Mouse (Mus musculus) hindbrain, embryonic 14.5 days (tissue): ENCODE results near the gene Tsks. TPM values are rescaled to one million over a fixed set of nuclear protein-coding genes. Genes with fewer than 3 reads are reported as not detected.

ENCODE experiments used
- ATAC-seq: fragments of 200-750 bp; cut with Nextera tagmentation; 2 replicates; pipeline ENCODE4 v1.8.0; 2017; ENCODE audit warnings: moderate number of reproducible peaks, mild to moderate bottlenecking, moderate TSS enrichment, moderate library complexity; ENCODE audit not compliant: low FRiP score
- DNase-seq: peaks from one replicate; pipeline ENCODE4 v3.0.0-alpha.2; 2015; ENCODE audit warnings: low spot score
- H3K27ac ChIP-seq: fragments of 300-500 bp; sonication (generic); 2 replicates; pipeline ENCODE4 v1.5.1; 2014; ENCODE audit warnings: mild to moderate bottlenecking, moderate library complexity
- H3K27me3 ChIP-seq: fragments of 300-500 bp; sonication (generic); 2 replicates; pipeline ENCODE4 v1.6.1; 2014; ENCODE audit warnings: mild to moderate bottlenecking, low read length, mixed read lengths; ENCODE audit not compliant: control insufficient read depth, insufficient read depth
- H3K36me3 ChIP-seq: fragments of 300-500 bp; sonication (generic); replicated peaks from 2 replicates; pipeline ENCODE4 v1.6.1; 2014; ENCODE audit not compliant: control insufficient read depth, insufficient read depth
- H3K4me1 ChIP-seq: fragments of 300-500 bp; sonication (generic); replicated peaks from 2 replicates; pipeline ENCODE4 v1.6.1; 2014; ENCODE audit warnings: antibody characterized with exemption, low read length, mixed read lengths; ENCODE audit not compliant: control insufficient read depth, insufficient read depth
- H3K4me2 ChIP-seq: fragments of 300-500 bp; sonication (generic); replicated peaks from 2 replicates; pipeline ENCODE4 v1.6.1; 2014; ENCODE audit warnings: mild to moderate bottlenecking, moderate library complexity
- H3K4me3 ChIP-seq: fragments of 300-500 bp; sonication (generic); replicated peaks from 2 replicates; pipeline ENCODE4 v1.5.1; 2014; ENCODE audit warnings: mild to moderate bottlenecking, low read length
- H3K9ac ChIP-seq: fragments of 300-500 bp; sonication (generic); 2 replicates; pipeline ENCODE4 v1.6.1; 2014
- H3K9me3 ChIP-seq: fragments of 300-500 bp; sonication (generic); 2 replicates; pipeline ENCODE4 v1.6.1; 2016; ENCODE audit warnings: low read length; ENCODE audit not compliant: control insufficient read depth
- WGBS: fragments of 180-500 bp; shearing (Covaris S2); extraction: QIAGEN DNeasy Blood & Tissue Kit; methylation state at CpG from one replicate; pipeline ENCODE4 v1.1.7; 2014; 5-methylcytosine and 5-hydroxymethylcytosine counted together
- polyA plus RNA-seq: library from polyadenylated mRNA; unstranded; fragments of >200 nt; fragmentation: Nextera tagmentation; extraction: Ambion mirVana; gene quantifications from 2 replicates; pipeline ENCODE4 v1.2.1, GENCODE M21; 2014

The Tsks gene
- polyA plus RNA-seq, 1 experiment from 2014 or later: 0.33 TPM

DNA sequence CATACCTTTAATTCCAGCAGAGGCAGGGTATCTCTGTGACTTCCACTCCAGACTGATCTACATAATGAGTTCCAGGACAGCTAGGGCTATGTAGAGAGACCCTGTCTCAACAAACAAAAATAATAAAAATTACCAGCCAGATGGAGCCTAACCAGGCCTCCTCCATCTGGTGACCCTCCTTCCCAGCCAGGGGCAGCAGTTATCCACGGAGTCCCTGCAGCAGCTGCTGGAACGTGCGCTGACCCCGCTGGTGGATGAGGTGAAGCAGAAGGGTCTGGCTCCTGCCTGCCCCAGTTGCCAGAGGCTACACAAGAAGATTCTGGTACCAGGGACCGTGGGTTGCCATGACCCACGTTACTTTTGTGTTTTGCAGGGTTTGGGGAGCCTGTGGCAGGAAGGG, 13.3 kb downstream of the Tsks start:
- ATAC-seq (no peak), DNase-seq (no peak)
- WGBS: 44% methylated on average over 6 of the region's 6 CpGs
- H3K27me3 ChIP-seq: peaks cover 14% of the 10 kb centered on the region
- H3K27ac ChIP-seq: no peak overlapping the region
- no peaks in the 10 kb centered on the region for H3K9me3 ChIP-seq
- H3K36me3 ChIP-seq: peaks cover 25% of the 10 kb centered on the region
- no peak overlapping the region for H3K4me3 ChIP-seq
- no peak overlapping the region for H3K9ac ChIP-seq
- peaks cover 8% of the 10 kb centered on the region; the same call in 1 of the 2 replicates for H3K4me1 ChIP-seq
- H3K4me2 ChIP-seq: no peak overlapping the region

GRCm38 (mm10) chr7:44957183-44957835, 14.3 kb downstream of the Tsks start:
- peaks cover 4% of the 10 kb centered on the region; the same call in 1 of the 2 replicates for H3K27me3 ChIP-seq
- no peak for ATAC-seq
- peaks cover 35% of the 10 kb centered on the region for H3K36me3 ChIP-seq
- H3K4me3 ChIP-seq: no peak overlapping the region
- H3K9me3 ChIP-seq: no peaks in the 10 kb centered on the region
- no peak overlapping the region for H3K27ac ChIP-seq
- no peak overlapping the region; the same call in 1 of the 2 replicates for H3K9ac ChIP-seq
- 64% methylated on average over 19 of the region's 20 CpGs for WGBS
- H3K4me1 ChIP-seq: peaks cover 5% of the 10 kb centered on the region; the same call in 1 of the 2 replicates
- no peak for DNase-seq
- no peak overlapping the region for H3K4me2 ChIP-seq

- Histone ChIP-seq H3K36me3 (peaks cover 44% of the 10 kb centered on the region), H3K9me3 (no peaks in the 10 kb centered on the region), H3K4me2 (no peak overlapping the region), H3K27me3 (no peaks in the 10 kb centered on the region), H3K4me3 (no peak overlapping the region), H3K4me1 (no peaks in the 10 kb centered on the region; the same call in 1 of the 2 replicates), H3K9ac (no peak overlapping the region), H3K27ac (no peak overlapping the region)
- WGBS: 62% methylated on average over 7 of the region's 7 CpGs
- DNase-seq (peak; percentile 64), ATAC-seq (no peak)
Measured at GRCm38 (mm10) chr7:44958208-44958607, 15.2 kb downstream of the Tsks start.

DNA sequence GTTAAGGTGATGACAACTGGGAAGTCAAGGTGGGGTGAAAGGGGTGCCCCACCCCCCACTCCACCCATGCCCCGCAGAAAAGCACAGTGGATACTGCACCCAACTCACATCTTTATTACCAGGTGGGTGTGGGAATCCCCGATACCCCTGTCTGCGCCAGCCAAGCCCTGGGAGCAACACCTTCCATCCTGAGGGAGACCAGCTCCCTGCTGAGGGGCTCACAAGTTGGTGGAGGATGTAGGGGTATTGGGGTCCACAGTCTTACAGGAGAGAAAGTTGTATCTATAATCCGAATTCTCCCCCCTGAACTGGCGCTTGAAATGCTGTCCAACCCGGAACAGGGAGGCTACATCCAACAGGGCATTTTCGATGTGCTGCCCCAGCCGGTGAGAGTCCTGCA, 16.3 kb downstream of the Tsks start:
- DNase-seq: no peak
- no peak for ATAC-seq
- no peak overlapping the region for H3K4me2 ChIP-seq
- H3K36me3 ChIP-seq: peaks cover 54% of the 10 kb centered on the region
- no peaks in the 10 kb centered on the region for H3K4me1 ChIP-seq
- 87% methylated on average over 8 of the region's 8 CpGs for WGBS
- no peak overlapping the region for H3K4me3 ChIP-seq
- no peaks in the 10 kb centered on the region for H3K9me3 ChIP-seq
- no peaks in the 10 kb centered on the region for H3K27me3 ChIP-seq
- H3K27ac ChIP-seq: no peak overlapping the region
- no peak overlapping the region for H3K9ac ChIP-seq

DNA sequence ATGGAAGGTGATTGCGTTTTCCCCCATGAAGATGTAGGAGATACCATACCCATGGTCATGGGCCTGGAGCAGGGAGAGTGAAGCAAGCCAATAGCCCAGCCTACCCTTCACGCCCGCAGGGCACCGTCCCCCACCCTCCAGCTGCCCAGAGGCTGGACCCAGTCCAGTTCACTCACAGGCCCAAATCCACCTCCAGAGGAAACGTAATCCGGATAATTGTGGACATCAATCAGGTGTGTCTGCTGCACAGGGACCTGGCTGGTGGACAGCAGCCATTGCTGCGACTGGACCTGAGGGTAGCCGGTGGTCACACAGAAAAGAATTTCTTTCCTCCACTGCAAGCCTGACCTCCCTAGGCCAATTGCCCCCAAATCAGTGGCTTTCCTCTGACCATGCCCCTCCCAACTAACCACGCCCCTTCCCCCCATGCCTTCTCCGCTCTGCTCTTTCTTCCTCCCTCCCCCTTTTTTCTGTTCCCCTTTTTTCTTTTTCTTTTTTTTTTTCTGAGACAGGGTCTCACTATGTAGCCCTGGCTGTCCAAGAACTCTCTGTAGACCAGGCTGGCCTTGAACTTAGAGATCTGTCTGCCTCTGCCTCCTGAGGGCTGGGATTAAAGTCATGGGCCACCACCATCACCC, 17.0 kb downstream of the Tsks start:
- no peaks in the 10 kb centered on the region for H3K4me1 ChIP-seq
- no peak for ATAC-seq
- no peak overlapping the region for H3K27ac ChIP-seq
- DNase-seq: no peak
- no peak overlapping the region for H3K4me3 ChIP-seq
- WGBS: 89% methylated on average over 10 of the region's 10 CpGs
- H3K9ac ChIP-seq: no peak overlapping the region
- no peaks in the 10 kb centered on the region for H3K9me3 ChIP-seq
- H3K4me2 ChIP-seq: no peak overlapping the region
- H3K36me3 ChIP-seq: peaks cover 59% of the 10 kb centered on the region
- no peaks in the 10 kb centered on the region for H3K27me3 ChIP-seq

GRCm38 (mm10) chr7:44960512-44960910, 17.5 kb downstream of the Tsks start:
- no peak overlapping the region for H3K27ac ChIP-seq
- H3K36me3 ChIP-seq: peaks cover 65% of the 10 kb centered on the region
- DNase-seq (no peak), ATAC-seq (no peak)
- no peaks in the 10 kb centered on the region for H3K4me1 ChIP-seq
- H3K9ac ChIP-seq: no peak overlapping the region
- WGBS: 92% methylated on average over 13 of the region's 13 CpGs
- H3K4me3 ChIP-seq: no peak overlapping the region
- no peaks in the 10 kb centered on the region for H3K27me3 ChIP-seq
- H3K4me2 ChIP-seq: no peak overlapping the region
- H3K9me3 ChIP-seq: no peaks in the 10 kb centered on the region

- DNase-seq: no peak
- Histone ChIP-seq H3K27me3 (no peaks in the 10 kb centered on the region), H3K9ac (no peak overlapping the region), H3K4me1 (no peaks in the 10 kb centered on the region), H3K4me2 (no peak overlapping the region), H3K27ac (no peak overlapping the region), H3K9me3 (no peaks in the 10 kb centered on the region), H3K36me3 (peaks cover 81% of the 10 kb centered on the region), H3K4me3 (no peak overlapping the region)
- 88% methylated on average over 8 of the region's 8 CpGs for WGBS
- no peak for ATAC-seq
Measured at GRCm38 (mm10) chr7:44962337-44962736, 19.3 kb downstream of the Tsks start.

DNA sequence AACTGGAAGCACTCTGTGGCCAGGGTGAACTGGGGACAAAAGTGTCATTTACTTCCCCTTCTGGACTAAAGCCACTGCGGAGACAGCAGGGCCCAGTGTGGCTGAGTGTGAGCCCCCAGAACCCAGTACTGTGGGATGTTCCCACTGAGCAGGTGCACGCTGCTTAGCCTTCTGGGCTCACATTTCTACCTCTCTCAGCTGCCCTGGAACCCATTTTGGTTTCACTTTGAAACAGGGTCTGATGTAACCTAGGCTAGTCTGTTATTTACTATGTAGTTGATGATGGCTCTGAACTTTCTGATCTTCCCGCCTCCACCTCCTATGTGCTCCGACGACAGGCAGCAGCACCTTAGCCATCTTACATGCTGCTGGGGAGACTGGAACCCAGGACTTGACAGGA, 19.8 kb downstream of the Tsks start:
- H3K4me3 ChIP-seq: no peak overlapping the region
- H3K4me2 ChIP-seq: no peak overlapping the region
- WGBS: 93% methylated on average over 5 of the region's 5 CpGs
- H3K27ac ChIP-seq: no peak overlapping the region
- no peak overlapping the region for H3K9ac ChIP-seq
- ATAC-seq: no peak
- DNase-seq: no peak
- H3K27me3 ChIP-seq: no peaks in the 10 kb centered on the region
- H3K36me3 ChIP-seq: peaks cover 84% of the 10 kb centered on the region
- H3K9me3 ChIP-seq: no peaks in the 10 kb centered on the region
- H3K4me1 ChIP-seq: no peaks in the 10 kb centered on the region

GRCm38 (mm10) chr7:44964990-44965389, 22.0 kb downstream of the Tsks start:
- Histone ChIP-seq H3K9me3 (no peaks in the 10 kb centered on the region), H3K36me3 (peaks cover 76% of the 10 kb centered on the region), H3K27ac (no peak overlapping the region), H3K9ac (no peak overlapping the region), H3K4me1 (no peaks in the 10 kb centered on the region), H3K4me3 (no peak overlapping the region), H3K27me3 (no peaks in the 10 kb centered on the region), H3K4me2 (no peak overlapping the region)
- ATAC-seq (no peak), DNase-seq (no peak)
- WGBS: 93% methylated on average over 13 of the region's 13 CpGs
